Mouse (Mus musculus) kidney, embryonic 15.5 days (tissue): ENCODE measurements around the gene Aldoart2. TPM values are rescaled to one million over a fixed set of nuclear protein-coding genes. Genes with fewer than 3 reads are reported as not detected.
"Not testable (repeated sequence)": the region's sequence is repeated elsewhere in the genome, so short reads cannot be mapped to it uniquely, and the experiment has no call there.

Source experiments
- ATAC-seq: fragments of 200-750 bp; cut with Nextera tagmentation; replicated peaks from 2 replicates; pipeline ENCODE4 v1.8.0; 2017; ENCODE audit warnings: moderate TSS enrichment; ENCODE audit not compliant: low FRiP score
- H3K27ac ChIP-seq: fragments of 300-500 bp; sonication (generic); 2 replicates; pipeline ENCODE4 v1.5.1; 2015; ENCODE audit warnings: mild to moderate bottlenecking, inconsistent platforms
- H3K27me3 ChIP-seq: fragments of 300-500 bp; sonication (generic); 2 replicates; pipeline ENCODE4 v1.6.1; 2015; ENCODE audit warnings: inconsistent platforms
- H3K36me3 ChIP-seq: fragments of 300-500 bp; sonication (generic); 2 replicates; pipeline ENCODE4 v1.6.1; 2015; ENCODE audit warnings: inconsistent platforms
- H3K4me1 ChIP-seq: fragments of 300-500 bp; sonication (generic); 2 replicates; pipeline ENCODE4 v1.6.1; 2015; ENCODE audit warnings: inconsistent platforms
- H3K4me2 ChIP-seq: fragments of 300-500 bp; sonication (generic); 2 replicates; pipeline ENCODE4 v1.6.1; 2015; ENCODE audit warnings: moderate library complexity, mild to moderate bottlenecking, inconsistent platforms
- H3K4me3 ChIP-seq: fragments of 300-500 bp; sonication (generic); replicated peaks from 2 replicates; pipeline ENCODE4 v1.5.1; 2015; ENCODE audit warnings: mild to moderate bottlenecking, inconsistent platforms
- H3K9ac ChIP-seq: fragments of 300-500 bp; sonication (generic); 2 replicates; pipeline ENCODE4 v1.6.1; 2015; ENCODE audit warnings: mild to moderate bottlenecking, inconsistent platforms
- H3K9me3 ChIP-seq: fragments of 300-500 bp; sonication (generic); replicated peaks from 2 replicates; pipeline ENCODE4 v1.6.1; 2016; ENCODE audit warnings: inconsistent platforms
- WGBS: fragments of 180-500 bp; shearing (Covaris S2); methylation state at CpG from one replicate; pipeline ENCODE4 v1.1.7; 2015; ENCODE audit warnings: mixed read lengths; 5-methylcytosine and 5-hydroxymethylcytosine counted together
- polyA plus RNA-seq: library from polyadenylated mRNA; unstranded; fragments of >200 nt; fragmentation: Nextera tagmentation; extraction: Ambion mirVana; gene quantifications from 2 replicates; pipeline ENCODE4 v1.2.1, GENCODE M21; 2015

The Aldoart2 gene
- polyA plus RNA-seq, 1 experiment from 2014 or later = not detected

DNA sequence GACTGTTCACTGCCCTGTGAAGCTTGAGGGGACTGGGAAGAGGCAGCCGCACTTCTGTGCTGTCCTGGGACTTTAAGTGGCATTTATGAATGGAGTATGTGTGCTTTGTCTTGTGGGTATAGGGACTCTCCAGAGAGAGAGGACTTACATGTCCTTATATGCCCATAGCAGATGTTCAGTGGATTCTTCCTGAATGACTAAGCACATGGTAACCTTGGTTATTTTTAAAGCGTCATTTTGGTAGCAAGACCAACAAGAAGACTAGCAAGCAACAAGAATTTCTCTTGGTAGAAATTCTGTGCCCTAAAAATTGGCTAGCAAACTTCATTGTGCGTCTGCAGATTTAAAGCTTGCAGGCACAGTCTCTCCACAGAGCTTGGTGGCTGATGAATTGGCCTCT, 1.3 kb upstream of the Aldoart2 start:
- Histone ChIP-seq H3K4me2 (no peak overlapping the region), H3K4me3 (no peak overlapping the region), H3K9me3 (no peaks in the 10 kb centered on the region), H3K4me1 (peaks cover 4% of the 10 kb centered on the region), H3K27ac (no peak overlapping the region), H3K9ac (no peak overlapping the region), H3K36me3 (no peaks in the 10 kb centered on the region), H3K27me3 (no peaks in the 10 kb centered on the region)
- 94% methylated on average over 3 of the region's 3 CpGs for WGBS
- ATAC-seq = no peak

- H3K9me3 ChIP-seq = no peaks in the 10 kb centered on the region
- H3K27me3 ChIP-seq = no peaks in the 10 kb centered on the region
- no peaks in the 10 kb centered on the region for H3K36me3 ChIP-seq
- no peak for ATAC-seq
- 87% methylated on average over 9 of the region's 9 CpGs for WGBS
- H3K4me2 ChIP-seq = no peak overlapping the region
- peaks cover 4% of the 10 kb centered on the region for H3K4me1 ChIP-seq
- no peak overlapping the region for H3K9ac ChIP-seq
- H3K27ac ChIP-seq = no peak overlapping the region
- no peak overlapping the region for H3K4me3 ChIP-seq
These were observed 664 bp upstream of the Aldoart2 start for GRCm38 (mm10) chr12:55564187-55564963.

DNA sequence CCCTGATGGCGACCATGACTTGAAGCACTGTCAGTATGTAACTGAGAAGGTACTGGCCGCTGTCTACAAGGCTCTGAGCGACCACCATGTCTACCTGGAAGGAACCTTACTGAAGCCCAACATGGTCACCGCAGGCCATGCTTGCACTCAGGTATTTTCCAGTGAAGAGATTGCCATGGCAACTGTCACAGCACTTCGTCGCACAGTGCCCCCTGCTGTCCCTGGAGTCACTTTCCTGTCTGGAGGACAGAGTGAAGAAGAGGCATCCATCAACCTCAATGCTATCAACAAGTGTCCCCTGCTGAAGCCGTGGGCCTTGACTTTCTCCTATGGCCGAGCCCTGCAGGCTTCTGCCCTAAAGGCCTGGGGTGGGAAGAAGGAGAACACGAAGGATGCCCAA, 828 bp downstream of the Aldoart2 start:
- no peaks in the 10 kb centered on the region for H3K9me3 ChIP-seq
- no peak overlapping the region for H3K4me2 ChIP-seq
- no peak overlapping the region for H3K4me3 ChIP-seq
- H3K27me3 ChIP-seq = no peaks in the 10 kb centered on the region
- H3K9ac ChIP-seq = no peak overlapping the region
- no peak overlapping the region for H3K27ac ChIP-seq
- H3K4me1 ChIP-seq = no peaks in the 10 kb centered on the region
- no peaks in the 10 kb centered on the region for H3K36me3 ChIP-seq
- 76% methylated on average over 9 of the region's 9 CpGs for WGBS
- no peak for ATAC-seq

DNA sequence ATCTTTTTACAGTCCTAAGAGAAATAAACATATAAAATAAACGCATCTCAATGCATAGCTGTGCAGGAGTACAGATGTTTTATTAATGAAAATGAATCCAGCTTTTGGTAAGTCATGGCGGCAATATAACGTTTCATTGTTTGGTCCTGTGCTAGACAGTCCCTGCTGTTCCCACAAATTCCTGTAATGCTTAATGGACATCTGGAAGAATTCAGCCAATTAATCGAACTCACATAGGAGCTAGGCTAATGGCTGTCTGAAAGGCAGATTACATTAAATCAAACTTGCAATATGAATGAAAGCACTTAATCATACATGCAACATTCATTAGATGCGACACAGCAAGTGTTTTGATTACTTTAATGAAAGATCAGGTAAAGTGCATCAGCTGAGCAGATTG, 1.8 kb downstream of the Aldoart2 start:
- WGBS = 82% methylated on average over 5 of the region's 5 CpGs
- Histone ChIP-seq H3K4me1 (no peaks in the 10 kb centered on the region), H3K36me3 (no peaks in the 10 kb centered on the region), H3K4me3 (no peak overlapping the region), H3K9ac (no peak overlapping the region), H3K27ac (no peak overlapping the region), H3K9me3 (no peaks in the 10 kb centered on the region), H3K4me2 (no peak overlapping the region), H3K27me3 (no peaks in the 10 kb centered on the region)
- no peak for ATAC-seq

GRCm38 (mm10) chr12:55568466-55568865, 3.4 kb downstream of the Aldoart2 start:
- no peaks in the 10 kb centered on the region; the same call in 1 of the 2 replicates for H3K9me3 ChIP-seq
- H3K4me2 ChIP-seq = no peak overlapping the region
- H3K36me3 ChIP-seq = no peaks in the 10 kb centered on the region
- H3K27ac ChIP-seq = no peak overlapping the region
- no peaks in the 10 kb centered on the region for H3K27me3 ChIP-seq
- no peak overlapping the region for H3K9ac ChIP-seq
- WGBS = 83% methylated on average over 3 of the region's 3 CpGs
- ATAC-seq = no peak
- no peak overlapping the region for H3K4me3 ChIP-seq
- H3K4me1 ChIP-seq = no peaks in the 10 kb centered on the region

DNA sequence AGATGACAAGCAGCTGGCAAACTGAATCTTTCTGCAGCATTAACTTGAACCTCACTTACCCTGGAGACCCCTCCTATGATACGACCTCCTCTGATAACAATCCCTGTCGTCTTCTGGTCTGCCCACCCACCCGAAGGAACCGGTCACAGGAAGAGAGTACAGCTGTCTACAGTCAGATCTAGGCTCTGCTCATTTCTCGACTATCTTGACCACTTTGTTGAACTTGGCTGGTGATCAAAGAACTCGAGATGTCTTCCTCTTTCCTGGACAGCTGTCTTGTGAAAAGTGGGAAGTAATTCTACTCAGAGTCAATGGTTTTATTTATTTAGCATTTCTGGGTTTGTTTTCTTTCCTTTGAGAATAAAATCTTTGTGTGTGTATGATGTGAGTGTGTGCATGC, 4.6 kb downstream of the Aldoart2 start:
- 32% methylated on average over 6 of the region's 6 CpGs for WGBS
- H3K9me3 ChIP-seq = no peaks in the 10 kb centered on the region; the same call in 1 of the 2 replicates
- ATAC-seq = no peak
- H3K36me3 ChIP-seq = no peaks in the 10 kb centered on the region
- no peak overlapping the region for H3K4me2 ChIP-seq
- H3K4me1 ChIP-seq = no peaks in the 10 kb centered on the region
- H3K27me3 ChIP-seq = no peaks in the 10 kb centered on the region
- H3K27ac ChIP-seq = no peak overlapping the region
- no peak overlapping the region for H3K4me3 ChIP-seq
- H3K9ac ChIP-seq = no peak overlapping the region

- Histone ChIP-seq H3K4me2 (no peak overlapping the region), H3K36me3 (no peaks in the 10 kb centered on the region), H3K9ac (no peak overlapping the region), H3K27ac (no peak overlapping the region), H3K9me3 (no peaks in the 10 kb centered on the region; the same call in 1 of the 2 replicates), H3K4me1 (no peaks in the 10 kb centered on the region), H3K27me3 (no peaks in the 10 kb centered on the region), H3K4me3 (no peak overlapping the region)
- no peak for ATAC-seq
- WGBS = 90% methylated on average over 9 of the region's 9 CpGs
These were observed 5.6 kb downstream of the Aldoart2 start for GRCm38 (mm10) chr12:55570646-55571045.

DNA sequence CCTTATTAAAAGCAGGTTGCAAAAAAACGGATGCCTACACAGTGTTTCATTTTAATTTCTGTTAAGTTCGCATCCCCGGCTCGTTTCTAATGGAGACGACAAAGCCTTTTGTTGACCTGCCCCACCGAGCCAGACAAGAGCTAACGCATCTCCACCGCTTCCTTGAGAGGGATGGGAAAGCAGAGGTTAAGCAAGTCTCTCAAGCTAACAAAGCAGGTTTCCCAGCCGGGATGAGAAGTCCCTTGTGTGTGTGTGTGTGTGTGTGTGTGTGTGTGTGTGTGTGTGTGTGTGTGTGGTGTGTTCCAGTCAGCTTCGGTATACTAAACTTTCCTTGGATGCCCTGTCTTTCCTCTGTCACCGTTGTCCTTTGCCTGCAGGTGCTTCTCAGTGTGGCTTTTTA, 6.1 kb downstream of the Aldoart2 start:
- Histone ChIP-seq H3K9me3 (no peaks in the 10 kb centered on the region; the same call in 1 of the 2 replicates), H3K9ac (no peak overlapping the region), H3K4me1 (no peaks in the 10 kb centered on the region), H3K27ac (no peak overlapping the region), H3K4me2 (no peak overlapping the region), H3K4me3 (no peak overlapping the region), H3K27me3 (no peaks in the 10 kb centered on the region), H3K36me3 (no peaks in the 10 kb centered on the region)
- no peak for ATAC-seq
- WGBS = 87% methylated on average over 11 of the region's 11 CpGs

DNA sequence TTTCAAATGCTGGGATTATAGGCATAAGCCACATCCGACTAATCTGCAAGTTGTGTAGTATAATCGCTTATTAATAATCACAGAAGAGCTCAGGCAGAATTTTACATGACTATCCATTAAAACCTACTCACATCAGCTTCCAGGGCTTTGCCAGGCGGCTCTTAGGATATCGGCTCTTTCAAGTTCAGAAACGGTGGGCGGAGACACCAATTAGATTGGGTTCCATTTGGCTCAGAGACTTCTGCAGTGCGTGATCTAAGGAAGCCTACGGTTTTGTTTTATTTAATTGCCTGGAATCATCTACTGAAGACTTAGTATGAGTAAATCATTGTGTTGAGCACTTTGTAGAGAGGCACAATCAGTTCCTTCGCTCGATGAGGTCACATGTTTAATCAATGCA, 6.6 kb downstream of the Aldoart2 start:
- no peak overlapping the region for H3K4me2 ChIP-seq
- no peaks in the 10 kb centered on the region for H3K4me1 ChIP-seq
- H3K9ac ChIP-seq = no peak overlapping the region
- no peak for ATAC-seq
- WGBS = 71% methylated on average over 10 of the region's 10 CpGs
- H3K27ac ChIP-seq = no peak overlapping the region
- H3K4me3 ChIP-seq = no peak overlapping the region
- H3K36me3 ChIP-seq = no peaks in the 10 kb centered on the region
- no peaks in the 10 kb centered on the region; the same call in 1 of the 2 replicates for H3K9me3 ChIP-seq
- no peaks in the 10 kb centered on the region for H3K27me3 ChIP-seq

GRCm38 (mm10) chr12:55573089-55573488, 8.1 kb downstream of the Aldoart2 start:
- H3K9ac ChIP-seq = no peak overlapping the region
- H3K4me1 ChIP-seq = no peaks in the 10 kb centered on the region
- no peaks in the 10 kb centered on the region for H3K27me3 ChIP-seq
- no peak overlapping the region for H3K27ac ChIP-seq
- ATAC-seq = no peak
- H3K4me3 ChIP-seq = no peak overlapping the region
- H3K36me3 ChIP-seq = no peaks in the 10 kb centered on the region
- H3K4me2 ChIP-seq = no peak overlapping the region
- no peaks in the 10 kb centered on the region; the same call in 1 of the 2 replicates for H3K9me3 ChIP-seq

- peak; percentile 67; the same call in 1 of the 2 replicates for ATAC-seq
- Histone ChIP-seq H3K9ac (no peak overlapping the region), H3K4me2 (no peak overlapping the region), H3K4me1 (no peaks in the 10 kb centered on the region), H3K27me3 (0 out of 2 replicates have a peak, but pooled peaks cover 3% of the 10 kb centered on the region), H3K27ac (no peak overlapping the region), H3K36me3 (no peaks in the 10 kb centered on the region), H3K4me3 (no peak overlapping the region), H3K9me3 (no peaks in the 10 kb centered on the region; the same call in 1 of the 2 replicates)
- WGBS = 11% methylated on average over 6 of the region's 6 CpGs
These were observed 8.8 kb downstream of the Aldoart2 start for GRCm38 (mm10) chr12:55573794-55574193.

GRCm38 (mm10) chr12:55586936-55587335, 21.9 kb downstream of the Aldoart2 start:
- 63% methylated on average over 9 of the region's 9 CpGs for WGBS
- H3K36me3 ChIP-seq, H3K27ac ChIP-seq, H3K4me1 ChIP-seq, H3K9me3 ChIP-seq, H3K4me2 ChIP-seq, ATAC-seq, H3K27me3 ChIP-seq, H3K4me3 ChIP-seq, H3K9ac ChIP-seq: not testable (repeated sequence)

DNA sequence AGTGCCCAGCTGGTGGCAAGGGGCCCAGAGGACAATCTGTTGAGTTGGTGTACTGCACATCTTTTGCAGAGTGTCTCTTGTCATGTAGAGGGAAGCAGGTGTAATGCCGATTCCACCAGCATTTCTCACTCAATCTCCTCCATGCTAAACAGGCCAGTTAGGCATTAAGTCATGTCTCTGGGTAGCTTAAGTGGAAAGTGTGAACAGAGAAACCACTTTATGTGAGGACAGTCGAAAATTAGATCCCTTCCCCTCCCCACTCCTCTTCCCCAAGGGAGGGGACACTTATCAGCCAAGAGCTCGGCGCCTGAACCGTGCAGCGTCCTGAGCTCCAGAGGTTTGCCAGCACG, 33.5 kb downstream of the Aldoart2 start:
- Histone ChIP-seq H3K36me3 (no peaks in the 10 kb centered on the region), H3K4me2 (peak overlapping the region; percentile 89), H3K27ac (no peak overlapping the region), H3K27me3 (peaks cover 70% of the 10 kb centered on the region), H3K4me3 (peak overlapping the region; percentile 49), H3K9me3 (no peaks in the 10 kb centered on the region), H3K4me1 (peaks cover 23% of the 10 kb centered on the region), H3K9ac (no peak overlapping the region)
- no peak for ATAC-seq
- 9% methylated on average over 7 of the region's 7 CpGs for WGBS
